Mouse (Mus musculus) lung, embryonic 15.5 days (tissue): Measurements from ENCODE around the gene Krt36. TPM values are rescaled to one million over a fixed set of nuclear protein-coding genes. Genes with fewer than 3 reads are reported as not detected.

Source experiments
- ATAC-seq: fragments of 200-750 bp; cut with Nextera tagmentation; 2 replicates; pipeline ENCODE4 v1.8.0; 2017; ENCODE audit warnings: moderate number of reproducible peaks, borderline replicate concordance; ENCODE audit not compliant: low FRiP score, low TSS enrichment; ENCODE audit errors: extremely low read depth
- H3K27ac ChIP-seq: fragments of 300-500 bp; sonication (generic); 2 replicates; pipeline ENCODE4 v1.5.1; 2015; ENCODE audit warnings: moderate library complexity, mild to moderate bottlenecking, inconsistent platforms
- H3K27me3 ChIP-seq: fragments of 300-500 bp; sonication (generic); 2 replicates; pipeline ENCODE4 v1.6.1; 2015; ENCODE audit warnings: inconsistent platforms
- H3K36me3 ChIP-seq: fragments of 300-500 bp; sonication (generic); 2 replicates; pipeline ENCODE4 v1.6.1; 2015; ENCODE audit warnings: inconsistent platforms
- H3K4me1 ChIP-seq: fragments of 300-500 bp; sonication (generic); 2 replicates; pipeline ENCODE4 v1.6.1; 2015; ENCODE audit warnings: inconsistent platforms
- H3K4me2 ChIP-seq: fragments of 300-500 bp; sonication (generic); 2 replicates; pipeline ENCODE4 v1.6.1; 2015; ENCODE audit warnings: inconsistent platforms, mild to moderate bottlenecking, moderate library complexity
- H3K4me3 ChIP-seq: fragments of 300-500 bp; sonication (generic); 2 replicates; pipeline ENCODE4 v1.5.1; 2015; ENCODE audit warnings: mild to moderate bottlenecking, inconsistent platforms
- H3K9ac ChIP-seq: fragments of 300-500 bp; sonication (generic); 2 replicates; pipeline ENCODE4 v1.6.1; 2015; ENCODE audit warnings: inconsistent platforms
- H3K9me3 ChIP-seq: fragments of 300-500 bp; sonication (generic); 2 replicates; pipeline ENCODE4 v1.6.1; 2016; ENCODE audit warnings: inconsistent platforms
- WGBS: fragments of 180-500 bp; shearing (Covaris S2); methylation state at CpG from one replicate; pipeline ENCODE4 v1.1.7; 2015; 5-methylcytosine and 5-hydroxymethylcytosine counted together
- polyA plus RNA-seq: library from polyadenylated mRNA; unstranded; fragments of >200 nt; fragmentation: Nextera tagmentation; extraction: Ambion mirVana; gene quantifications from 2 replicates; pipeline ENCODE4 v1.2.1, GENCODE M21; 2015

The Krt36 gene
- polyA plus RNA-seq, 1 experiment from 2014 or later, result 0.20 TPM

DNA sequence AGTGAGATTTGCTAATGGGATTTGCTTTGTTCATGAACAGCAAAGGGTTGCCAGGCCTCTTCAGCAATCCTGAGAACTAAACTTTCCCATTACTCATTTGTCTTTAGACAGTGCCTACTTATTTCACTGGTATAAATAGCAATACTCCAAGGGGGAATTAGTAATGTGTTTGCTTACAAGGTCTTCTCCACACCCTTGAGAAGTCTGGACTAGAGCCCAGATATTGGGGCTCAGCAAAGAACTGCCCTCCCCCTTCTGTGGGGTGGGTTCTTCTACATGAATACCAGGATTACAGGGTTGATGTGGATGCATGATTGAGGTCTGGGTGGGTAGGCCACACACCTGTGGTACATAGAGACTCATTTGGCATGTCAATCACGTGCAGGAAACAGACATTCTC, 31.6 kb downstream of the Krt36 start:
- Histone ChIP-seq H3K27me3 (no peaks in the 10 kb centered on the region), H3K36me3 (no peaks in the 10 kb centered on the region), H3K4me1 (no peaks in the 10 kb centered on the region), H3K4me2 (no peak overlapping the region), H3K27ac (no peak overlapping the region), H3K4me3 (no peak overlapping the region), H3K9ac (no peak overlapping the region), H3K9me3 (no peaks in the 10 kb centered on the region)
- 60% methylated on average over 1 of the region's 1 CpGs for WGBS
- ATAC-seq, result no peak

DNA sequence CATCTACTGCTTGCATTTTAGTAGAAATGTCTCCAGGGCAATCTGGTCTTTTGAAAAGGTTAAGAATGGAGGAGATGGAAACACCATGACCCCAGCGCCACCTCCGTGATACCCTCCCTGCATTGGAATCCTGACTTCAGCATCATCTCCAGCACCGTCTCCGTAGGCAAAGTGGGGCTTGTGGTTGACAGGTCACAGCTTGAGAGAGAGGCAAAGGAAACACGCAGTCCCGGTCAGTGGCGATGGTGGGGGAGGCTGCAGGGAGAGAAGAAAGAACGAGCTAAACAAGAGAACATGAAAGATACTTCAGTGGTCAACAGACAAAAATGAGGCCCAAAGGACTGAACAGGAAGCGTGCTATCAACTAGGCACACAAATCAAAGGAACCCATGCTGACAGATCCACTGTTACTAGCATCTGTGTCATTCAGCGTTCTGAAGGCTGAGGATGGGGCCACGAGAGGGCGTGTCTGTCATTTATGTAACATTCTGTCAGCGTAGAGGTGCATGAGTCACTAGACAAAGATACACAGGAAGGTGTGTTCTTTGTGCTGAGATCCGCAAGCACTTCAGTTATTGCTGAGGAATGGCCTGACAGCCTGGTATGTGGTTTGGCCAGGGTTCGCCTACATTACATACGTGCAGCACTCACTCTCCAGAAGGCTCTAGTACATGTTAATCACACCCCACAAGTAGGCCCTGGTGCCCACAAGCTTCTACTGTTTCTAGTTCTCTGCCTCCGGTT, 38.0 kb downstream of the Krt36 start:
- no peak overlapping the region for H3K4me3 ChIP-seq
- ATAC-seq, result peak; percentile 82
- peaks cover 14% of the 10 kb centered on the region; the same call in 1 of the 2 replicates for H3K4me1 ChIP-seq
- 51% methylated on average over 17 of the region's 17 CpGs for WGBS
- H3K4me2 ChIP-seq, result no peak overlapping the region
- H3K9ac ChIP-seq, result no peak overlapping the region
- peak overlapping the region; percentile 57; the same call in 1 of the 2 replicates for H3K27ac ChIP-seq
- H3K27me3 ChIP-seq, result no peaks in the 10 kb centered on the region
- no peaks in the 10 kb centered on the region for H3K36me3 ChIP-seq
- H3K9me3 ChIP-seq, result no peaks in the 10 kb centered on the region

DNA sequence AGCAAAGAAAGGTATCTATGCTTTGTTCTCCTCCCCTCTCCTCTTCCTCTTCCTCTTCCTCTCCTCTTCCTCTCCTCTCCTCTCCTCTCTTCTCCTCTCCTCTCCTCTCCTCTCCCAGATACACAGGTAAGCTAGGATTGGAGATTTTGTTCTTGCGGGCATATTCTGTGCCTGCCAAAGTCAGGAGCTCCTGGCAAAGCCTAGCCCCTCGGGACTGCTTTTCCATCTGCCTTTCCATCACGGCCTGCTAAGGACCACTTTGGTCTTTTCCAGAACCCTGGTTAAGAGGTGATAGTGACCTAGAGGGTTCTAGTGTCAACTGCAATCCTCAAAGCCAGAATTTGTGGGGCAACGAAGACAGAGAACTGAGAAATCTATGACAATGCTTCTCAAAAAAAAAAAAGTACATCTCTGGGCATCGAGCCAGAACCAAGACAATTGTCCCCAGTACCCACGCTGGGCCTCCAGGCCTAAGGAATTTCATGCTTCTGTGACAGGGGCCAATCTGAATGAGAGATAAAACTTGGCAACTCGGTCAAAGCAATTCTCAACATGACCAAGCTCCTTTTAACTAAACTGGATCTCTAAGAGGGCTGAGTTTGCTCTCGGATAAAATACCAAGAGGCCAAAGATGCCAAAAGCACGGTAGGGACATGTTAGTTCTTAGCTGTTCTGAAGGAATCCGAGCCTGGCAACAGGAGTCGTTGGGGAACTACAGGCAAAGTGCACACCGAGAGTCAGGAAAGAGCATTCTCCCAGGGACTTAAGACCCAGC, 39.0 kb downstream of the Krt36 start:
- ATAC-seq, result no peak
- Histone ChIP-seq H3K4me2 (no peak overlapping the region), H3K27ac (0 out of 2 replicates have a peak overlapping the region, but pooled peaks have one; percentile 35), H3K4me1 (peaks cover 14% of the 10 kb centered on the region; the same call in 1 of the 2 replicates), H3K9me3 (no peaks in the 10 kb centered on the region), H3K27me3 (no peaks in the 10 kb centered on the region), H3K36me3 (no peaks in the 10 kb centered on the region), H3K9ac (no peak overlapping the region), H3K4me3 (no peak overlapping the region)
- WGBS, result 50% methylated on average over 12 of the region's 12 CpGs

DNA sequence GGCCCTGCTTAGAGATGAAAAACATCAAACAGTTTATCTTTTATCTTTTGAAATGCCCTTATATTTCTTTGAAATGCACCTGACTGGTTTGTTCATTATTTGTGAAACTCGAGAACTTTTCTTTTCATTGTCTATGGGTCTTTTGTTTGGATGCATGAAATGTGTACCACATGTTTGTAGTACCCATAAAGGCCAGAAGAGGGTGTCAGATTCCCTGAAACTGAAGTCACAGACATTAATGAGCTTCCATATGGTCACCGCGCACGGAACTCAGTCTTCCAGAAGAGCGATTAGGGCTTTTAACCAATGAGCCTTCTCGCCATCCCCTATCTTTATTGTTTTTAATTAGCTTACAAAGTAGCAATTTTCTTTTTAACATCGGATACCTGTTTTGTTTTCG, 46.6 kb downstream of the Krt36 start:
- Histone ChIP-seq H3K27me3 (no peaks in the 10 kb centered on the region), H3K9ac (no peak overlapping the region), H3K4me3 (no peak overlapping the region), H3K4me1 (no peaks in the 10 kb centered on the region), H3K9me3 (no peaks in the 10 kb centered on the region), H3K4me2 (no peak overlapping the region), H3K27ac (no peak overlapping the region), H3K36me3 (no peaks in the 10 kb centered on the region)
- 78% methylated on average over 8 of the region's 8 CpGs for WGBS
- ATAC-seq, result no peak

DNA sequence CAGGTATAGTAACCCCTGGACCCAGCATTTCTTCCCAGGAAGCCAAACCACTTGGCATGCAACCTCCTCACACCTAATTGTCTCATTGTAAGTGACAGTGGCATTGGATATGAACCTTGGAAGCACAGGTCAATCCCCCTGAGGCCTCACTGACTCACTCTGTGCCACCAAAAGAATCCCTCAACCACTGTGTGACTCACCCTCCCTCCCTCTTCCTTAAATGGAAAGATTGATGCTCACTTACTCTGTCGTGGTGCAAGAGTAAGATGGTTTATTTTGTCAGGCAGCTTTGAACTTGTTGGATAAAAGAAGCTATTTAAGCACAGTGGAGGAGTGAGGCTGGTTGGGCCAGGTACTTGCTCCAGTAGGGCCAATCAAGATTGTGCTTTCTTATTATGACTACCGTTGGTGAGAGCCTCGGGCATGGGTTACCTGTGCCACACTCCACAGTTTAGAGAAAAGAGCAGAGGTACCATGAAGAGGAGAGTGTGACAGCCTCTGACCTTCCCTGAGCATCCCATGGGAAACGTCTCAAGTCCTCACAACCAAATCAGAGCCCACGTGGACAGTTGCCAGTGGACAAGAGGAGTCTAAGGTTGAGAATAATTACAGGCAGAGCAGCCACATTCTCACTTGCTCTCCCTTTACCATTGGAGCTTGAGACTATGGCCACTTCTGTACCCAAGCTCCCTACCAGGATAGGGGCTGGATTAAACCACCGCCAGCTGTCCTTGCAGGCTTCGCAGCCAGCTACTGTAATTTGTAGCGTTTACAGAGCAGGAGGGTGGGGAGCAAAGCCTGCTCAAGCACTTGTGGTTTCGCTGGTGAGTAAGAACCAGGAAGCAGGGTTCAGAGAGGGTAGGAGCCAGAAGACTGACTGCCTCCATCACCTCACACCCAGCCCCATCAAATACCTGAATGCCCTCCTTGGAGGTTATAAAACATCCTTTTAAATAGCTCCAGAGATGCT, 49.5 kb downstream of the Krt36 start:
- H3K9me3 ChIP-seq, result no peaks in the 10 kb centered on the region
- H3K4me2 ChIP-seq, result no peak overlapping the region
- H3K27me3 ChIP-seq, result no peaks in the 10 kb centered on the region
- H3K9ac ChIP-seq, result no peak overlapping the region
- ATAC-seq, result no peak
- no peak overlapping the region for H3K27ac ChIP-seq
- no peak overlapping the region for H3K4me3 ChIP-seq
- H3K4me1 ChIP-seq, result no peaks in the 10 kb centered on the region
- H3K36me3 ChIP-seq, result no peaks in the 10 kb centered on the region
- 47% methylated on average over 9 of the region's 9 CpGs for WGBS

Other genes starting within 250 kb of the Krt36 start
- gene Gm11568, start 247.7 kb downstream of the Krt36 start, polyA plus RNA-seq, result not detected in 2 replicates
- not detected in 2 replicates for gene Gm11559, start 241.2 kb downstream of the Krt36 start, polyA plus RNA-seq
- not detected in 2 replicates for gene Krtap9-1, start 232.2 kb downstream of the Krt36 start, polyA plus RNA-seq
- not detected in 2 replicates for gene Gm11567, start 226.4 kb downstream of the Krt36 start, polyA plus RNA-seq
- gene Krtap31-1, start 197.7 kb downstream of the Krt36 start, polyA plus RNA-seq, result not detected in 2 replicates
- not detected in 2 replicates for gene Gm11565, start 190.9 kb downstream of the Krt36 start, polyA plus RNA-seq
- gene Krtap31-2, start 169.3 kb downstream of the Krt36 start, polyA plus RNA-seq, result not detected in 2 replicates
- gene Krtap9-5, start 157.2 kb downstream of the Krt36 start, polyA plus RNA-seq, result not detected in 2 replicates
- gene Krtap29-1, start 126.6 kb downstream of the Krt36 start, polyA plus RNA-seq, result not detected in 2 replicates
- gene Krtap16-1, start 119.0 kb downstream of the Krt36 start, polyA plus RNA-seq, result not detected in 2 replicates
- 1.6 and 2.3 TPM in 2 replicates for gene Krtap17-1, start 111.6 kb downstream of the Krt36 start, polyA plus RNA-seq
- not detected in 2 replicates for gene Krt33a, start 89.4 kb downstream of the Krt36 start, polyA plus RNA-seq
- gene Krt33b, start 75.8 kb downstream of the Krt36 start, polyA plus RNA-seq, result not detected in 2 replicates
- 0.34 TPM in 1 of 2 replicates, not detected in the other for gene Krt34, start 64.1 kb downstream of the Krt36 start, polyA plus RNA-seq
- gene Krt31, start 55.1 kb downstream of the Krt36 start, polyA plus RNA-seq, result 0.10 TPM in 1 of 2 replicates, not detected in the other
- not detected in 2 replicates for gene Krt32, start 17.4 kb downstream of the Krt36 start, polyA plus RNA-seq
- gene Krt35, start 9.4 kb downstream of the Krt36 start, polyA plus RNA-seq, result not detected in 2 replicates
- 4.0 and 7.4 TPM in 2 replicates for gene Krt13, start 15.9 kb upstream of the Krt36 start, polyA plus RNA-seq
- gene Krt15, start 30.3 kb upstream of the Krt36 start, polyA plus RNA-seq, result 49.1 and 59.3 TPM in 2 replicates
- 253 and 264 TPM in 2 replicates for gene Krt19, start 43.0 kb upstream of the Krt36 start, polyA plus RNA-seq
- gene Krt9, start 87.6 kb upstream of the Krt36 start, polyA plus RNA-seq, result not detected in 2 replicates
- 1.2 and 2.6 TPM in 2 replicates for gene Krt14, start 101.9 kb upstream of the Krt36 start, polyA plus RNA-seq
- not detected in 2 replicates for gene Krt16, start 143.3 kb upstream of the Krt36 start, polyA plus RNA-seq
- 7.5 and 18.2 TPM in 2 replicates for gene Krt17, start 155.4 kb upstream of the Krt36 start, polyA plus RNA-seq
- not detected in 2 replicates for gene Krt42, start 164.2 kb upstream of the Krt36 start, polyA plus RNA-seq
- gene Eif1, start 214.3 kb upstream of the Krt36 start, polyA plus RNA-seq, result 1,642 and 1,646 TPM in 2 replicates
- not detected in 2 replicates for gene Gast, start 228.8 kb upstream of the Krt36 start, polyA plus RNA-seq